Mouse (Mus musculus): ENCODE data around the gene Olfr1140. TPM values are rescaled to one million over a fixed set of nuclear protein-coding genes. Genes with fewer than 3 reads are reported as not detected.

Gene Olfr1140
- not detected in 2 replicates for polyA plus RNA-seq (2012; rRNA removed; ENCODE audit: low replicate concordance)

DNA sequence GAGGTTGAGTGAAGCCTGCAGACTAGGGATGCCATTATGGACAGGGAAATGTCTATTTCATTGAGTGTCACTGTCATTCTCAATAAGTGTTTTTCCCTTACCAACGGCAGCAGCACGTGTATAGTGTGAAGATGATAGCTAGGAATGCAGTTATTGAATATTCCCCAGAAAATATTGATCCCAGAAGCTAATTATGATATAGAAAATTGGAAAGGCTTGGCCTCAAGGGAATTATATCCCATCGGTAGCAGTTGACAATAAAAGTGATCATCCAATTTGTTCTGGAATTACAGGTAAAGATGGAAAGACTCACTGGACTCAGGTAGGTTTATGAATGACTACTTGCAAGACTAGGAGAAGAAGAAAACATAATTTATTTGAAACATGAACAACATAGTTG, at the start of gene Olfr1140:
Olfr1140 (plus strand) TSS at position 301 of the 400 bp plus-strand sequence.

DNA sequence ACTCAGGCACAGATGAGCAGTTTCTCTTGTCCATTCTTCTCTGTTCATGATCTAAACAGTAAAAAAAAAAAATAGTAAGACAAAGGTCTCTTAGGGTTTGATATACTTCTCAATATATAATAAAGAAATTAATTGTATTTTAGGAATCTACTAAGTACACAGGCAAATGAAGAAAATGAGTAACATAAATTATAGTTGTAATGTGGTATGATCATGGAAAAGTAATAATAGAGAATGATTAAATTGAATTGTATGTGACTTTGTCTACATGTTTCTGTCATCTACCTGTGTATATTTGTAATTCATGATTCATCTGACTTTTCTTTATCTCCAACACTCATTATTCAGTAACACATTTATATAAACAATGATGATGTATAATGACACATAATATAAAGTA, 49.7 kb upstream of the Olfr1140 start, which contains the start of gene Olfr1136:
Olfr1136 (minus strand) TSS at position 101 of the 400 bp plus-strand sequence.

DNA sequence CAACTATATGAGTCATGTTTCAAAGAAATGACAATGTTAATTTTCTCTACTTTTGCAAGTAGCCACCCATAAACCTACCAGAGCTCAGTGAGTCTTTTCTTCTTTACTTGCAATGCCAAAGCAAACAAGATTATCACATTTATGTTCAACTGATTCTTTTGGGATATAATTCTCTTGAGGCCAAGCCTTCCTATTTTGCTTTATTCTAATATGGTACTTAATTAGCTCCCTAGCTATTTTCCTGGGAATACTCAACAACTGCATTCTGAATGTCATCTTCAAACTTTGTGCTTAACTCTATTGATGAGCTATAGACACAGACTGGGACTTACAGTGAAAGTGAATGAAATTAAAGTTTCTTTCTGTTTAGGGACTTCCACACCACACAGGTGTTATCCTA, 30.5 kb upstream of the Olfr1140 start, which contains the start of gene Olfr1137:
Olfr1137 (minus strand) TSS at position 101 of the 400 bp plus-strand sequence.

DNA sequence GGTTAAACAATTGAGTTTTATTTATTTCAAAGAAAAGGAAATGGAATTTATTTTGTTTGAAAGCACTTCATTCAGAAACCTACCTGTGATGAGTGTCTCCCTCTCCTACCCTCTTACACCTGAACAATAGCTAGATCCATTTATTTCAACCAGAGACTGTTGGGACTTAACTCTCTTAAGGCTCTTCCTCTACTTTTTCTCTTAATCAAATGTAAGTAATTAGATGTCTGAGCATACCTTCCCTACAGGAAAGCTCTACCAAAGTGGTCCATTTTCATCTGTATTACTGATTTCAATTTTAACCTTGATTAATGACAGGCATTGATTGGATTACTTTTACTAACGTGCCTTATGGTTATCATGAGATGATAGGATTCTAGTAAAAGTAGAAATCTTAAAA, 3.7 kb upstream of the Olfr1140 start, which contains the start of gene Olfr1138:
Olfr1138 (minus strand) TSS at position 101 of the 400 bp plus-strand sequence.

DNA sequence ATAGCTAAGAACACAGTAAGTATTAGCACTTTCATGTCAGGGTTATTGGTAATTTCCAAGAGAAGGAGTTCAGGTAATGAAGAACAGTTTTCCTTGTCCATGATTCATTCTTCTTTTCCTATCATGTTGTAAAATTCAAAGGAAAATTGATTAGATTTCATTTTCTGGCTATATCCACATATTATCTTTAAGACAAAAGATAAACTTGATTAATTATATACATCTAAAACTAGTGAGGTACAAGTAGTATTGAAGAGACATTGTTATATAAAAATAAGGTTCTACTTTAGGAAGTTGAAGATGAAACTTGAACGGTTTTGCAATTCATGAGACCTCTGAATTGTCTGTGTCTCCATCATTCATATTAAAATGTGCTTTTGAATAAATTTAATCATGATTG, 10.3 kb downstream of the Olfr1140 start, which contains the start of gene Olfr1141:
Olfr1141 (minus strand) TSS at position 101 of the 400 bp plus-strand sequence.

DNA sequence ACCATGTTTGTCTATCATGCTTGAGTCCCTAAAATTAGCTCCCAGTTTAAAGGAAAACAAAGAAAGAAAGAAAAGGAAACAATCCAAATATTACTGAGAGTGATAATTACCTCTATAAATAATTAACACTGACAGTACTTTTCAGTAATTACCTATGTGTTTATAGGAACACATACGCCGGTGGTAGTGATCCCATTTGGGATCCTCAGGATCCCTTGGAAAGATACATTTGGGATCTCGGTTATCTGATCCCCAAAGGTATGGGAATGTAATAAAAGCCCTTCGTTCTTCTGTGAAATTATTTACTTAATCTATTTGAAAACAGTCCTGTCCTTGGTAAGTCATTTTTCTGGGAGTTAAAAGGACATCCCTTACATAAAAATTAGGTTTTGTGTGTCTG, 35.6 kb downstream of the Olfr1140 start, which contains the start of gene Olfr152:
Olfr152 (plus strand) TSS at position 301 of the 400 bp plus-strand sequence.

Other genes starting within 250 kb of the Olfr1140 start
- not detected in 2 replicates for gene Pramel7, start 246.7 kb upstream of the Olfr1140 start, polyA plus RNA-seq (2012; rRNA removed; ENCODE audit: low replicate concordance)
- not detected in 2 replicates for gene Pramel6, start 237.2 kb upstream of the Olfr1140 start, polyA plus RNA-seq (2012; rRNA removed; ENCODE audit: low replicate concordance)
- gene Olfr153, start 212.0 kb upstream of the Olfr1140 start, polyA plus RNA-seq (2012; rRNA removed; ENCODE audit: low replicate concordance), result not detected in 2 replicates
- gene Olfr1128, start 198.2 kb upstream of the Olfr1140 start, polyA plus RNA-seq (2012; rRNA removed; ENCODE audit: low replicate concordance), result not detected in 2 replicates
- gene Olfr1129, start 169.8 kb upstream of the Olfr1140 start, polyA plus RNA-seq (2012; rRNA removed; ENCODE audit: low replicate concordance), result not detected in 2 replicates
- not detected in 2 replicates for gene Olfr1130, start 137.5 kb upstream of the Olfr1140 start, polyA plus RNA-seq (2012; rRNA removed; ENCODE audit: low replicate concordance)
- not detected in 2 replicates for gene Olfr1131, start 116.6 kb upstream of the Olfr1140 start, polyA plus RNA-seq (2012; rRNA removed; ENCODE audit: low replicate concordance)
- gene Olfr1132, start 106.2 kb upstream of the Olfr1140 start, polyA plus RNA-seq (2012; rRNA removed; ENCODE audit: low replicate concordance), result not detected in 2 replicates
- gene Olfr1133, start 96.4 kb upstream of the Olfr1140 start, polyA plus RNA-seq (2012; rRNA removed; ENCODE audit: low replicate concordance), result not detected in 2 replicates
- gene Olfr1134, start 85.3 kb upstream of the Olfr1140 start, polyA plus RNA-seq (2012; rRNA removed; ENCODE audit: low replicate concordance), result not detected in 2 replicates
- not detected in 2 replicates for gene Olfr1135, start 70.1 kb upstream of the Olfr1140 start, polyA plus RNA-seq (2012; rRNA removed; ENCODE audit: low replicate concordance)
- gene Olfr1136, start 49.8 kb upstream of the Olfr1140 start, polyA plus RNA-seq (2012; rRNA removed; ENCODE audit: low replicate concordance), result not detected in 2 replicates
- gene Olfr1137, start 30.6 kb upstream of the Olfr1140 start, polyA plus RNA-seq (2012; rRNA removed; ENCODE audit: low replicate concordance), result not detected in 2 replicates
- gene Olfr1138, start 3.8 kb upstream of the Olfr1140 start, polyA plus RNA-seq (2012; rRNA removed; ENCODE audit: low replicate concordance), result not detected in 2 replicates
- gene Olfr1141, start 10.2 kb downstream of the Olfr1140 start, polyA plus RNA-seq (2012; rRNA removed; ENCODE audit: low replicate concordance), result not detected in 2 replicates
- not detected in 2 replicates for gene Olfr152, start 35.7 kb downstream of the Olfr1140 start, polyA plus RNA-seq (2012; rRNA removed; ENCODE audit: low replicate concordance)
- not detected in 2 replicates for gene Olfr1143, start 56.8 kb downstream of the Olfr1140 start, polyA plus RNA-seq (2012; rRNA removed; ENCODE audit: low replicate concordance)
- gene Olfr1145, start 66.1 kb downstream of the Olfr1140 start, polyA plus RNA-seq (2012; rRNA removed; ENCODE audit: low replicate concordance), result not detected in 2 replicates
- gene Olfr1148, start 86.8 kb downstream of the Olfr1140 start, polyA plus RNA-seq (2012; rRNA removed; ENCODE audit: low replicate concordance), result not detected in 2 replicates
- gene Olfr1150-ps1, start 100.2 kb downstream of the Olfr1140 start, polyA plus RNA-seq (2012; rRNA removed; ENCODE audit: low replicate concordance), result not detected in 2 replicates
- not detected in 2 replicates for gene Olfr1151, start 112.1 kb downstream of the Olfr1140 start, polyA plus RNA-seq (2012; rRNA removed; ENCODE audit: low replicate concordance)
- gene Olfr1152, start 122.7 kb downstream of the Olfr1140 start, polyA plus RNA-seq (2012; rRNA removed; ENCODE audit: low replicate concordance), result not detected in 2 replicates
- not detected in 2 replicates for gene Olfr1153, start 151.2 kb downstream of the Olfr1140 start, polyA plus RNA-seq (2012; rRNA removed; ENCODE audit: low replicate concordance)
- gene Olfr1154, start 161.4 kb downstream of the Olfr1140 start, polyA plus RNA-seq (2012; rRNA removed; ENCODE audit: low replicate concordance), result not detected in 2 replicates
- gene Olfr1155, start 201.4 kb downstream of the Olfr1140 start, polyA plus RNA-seq (2012; rRNA removed; ENCODE audit: low replicate concordance), result not detected in 2 replicates
- not detected in 2 replicates for gene Olfr1156, start 209.3 kb downstream of the Olfr1140 start, polyA plus RNA-seq (2012; rRNA removed; ENCODE audit: low replicate concordance)
- not detected in 2 replicates for gene Olfr1157, start 224.5 kb downstream of the Olfr1140 start, polyA plus RNA-seq (2012; rRNA removed; ENCODE audit: low replicate concordance)
- not detected in 2 replicates for gene Olfr74, start 230.9 kb downstream of the Olfr1140 start, polyA plus RNA-seq (2012; rRNA removed; ENCODE audit: low replicate concordance)
- not detected in 2 replicates for gene Olfr1158, start 246.4 kb downstream of the Olfr1140 start, polyA plus RNA-seq (2012; rRNA removed; ENCODE audit: low replicate concordance)

Data from mammary gland, adult 2 months (tissue).